Mouse (Mus musculus): ENCODE measurements around the gene Jund. TPM values are rescaled to one million over a fixed set of nuclear protein-coding genes. Genes with fewer than 3 reads are reported as not detected.

Jund gene
- polyA plus RNA-seq, 1 experiment from 2014 or later: 79.8 TPM

DNA sequence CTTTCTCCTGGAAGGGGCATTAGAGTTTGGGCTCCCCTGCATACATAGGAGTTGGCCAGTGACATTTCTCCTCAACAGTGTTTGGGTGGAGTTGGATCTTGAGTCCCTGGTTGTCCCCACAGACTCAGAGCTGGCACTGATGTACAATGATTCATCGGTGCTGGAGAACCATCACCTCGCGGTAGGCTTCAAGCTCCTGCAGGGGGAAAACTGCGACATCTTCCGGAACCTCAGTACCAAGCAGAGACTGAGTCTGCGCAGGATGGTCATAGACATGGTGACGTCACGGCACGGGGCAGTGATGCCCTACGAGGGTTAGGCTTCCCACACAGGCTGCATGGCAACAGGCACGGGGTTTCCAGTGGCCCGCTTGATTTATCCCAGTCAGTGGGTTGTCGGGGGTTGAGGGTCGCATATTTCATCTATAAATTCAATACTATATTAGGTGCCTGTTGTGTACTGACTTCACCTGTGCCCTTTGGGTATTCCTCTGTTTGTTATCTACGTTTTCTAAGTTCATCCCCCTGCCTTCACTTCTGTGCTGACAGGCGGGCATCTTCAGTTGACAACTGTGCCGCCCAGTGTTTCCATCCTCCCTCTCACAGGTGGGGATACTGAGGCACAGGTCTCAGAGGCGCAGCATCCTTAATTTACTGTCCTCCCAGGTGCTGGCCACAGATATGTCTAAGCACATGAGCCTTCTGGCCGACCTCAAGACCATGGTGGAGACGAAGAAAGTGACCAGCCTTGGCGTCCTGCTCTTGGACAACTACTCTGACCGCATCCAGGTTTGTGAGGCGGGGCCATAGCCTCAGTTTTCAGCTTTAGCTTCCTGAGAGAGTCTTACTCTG is 49.7 kb downstream of the Jund start:
- H3K9ac ChIP-seq: no peak overlapping the region
- H3K27ac ChIP-seq: no peak overlapping the region
- ATAC-seq (replicated peaks; ENCODE audit: insufficient number of reproducible peaks, insufficient read depth, low FRiP score, low read depth): no peak
- no peaks in the 10 kb centered on the region for H3K36me3 ChIP-seq
- no peak overlapping the region for H3K4me2 ChIP-seq
- H3K27me3 ChIP-seq: peaks cover 72% of the 10 kb centered on the region
- H3K9me3 ChIP-seq (replicated peaks): no peaks in the 10 kb centered on the region
- H3K4me3 ChIP-seq: no peak overlapping the region
- H3K4me1 ChIP-seq (replicated peaks): peaks cover 24% of the 10 kb centered on the region
- 79% methylated on average over 23 of the region's 23 CpGs for WGBS

DNA sequence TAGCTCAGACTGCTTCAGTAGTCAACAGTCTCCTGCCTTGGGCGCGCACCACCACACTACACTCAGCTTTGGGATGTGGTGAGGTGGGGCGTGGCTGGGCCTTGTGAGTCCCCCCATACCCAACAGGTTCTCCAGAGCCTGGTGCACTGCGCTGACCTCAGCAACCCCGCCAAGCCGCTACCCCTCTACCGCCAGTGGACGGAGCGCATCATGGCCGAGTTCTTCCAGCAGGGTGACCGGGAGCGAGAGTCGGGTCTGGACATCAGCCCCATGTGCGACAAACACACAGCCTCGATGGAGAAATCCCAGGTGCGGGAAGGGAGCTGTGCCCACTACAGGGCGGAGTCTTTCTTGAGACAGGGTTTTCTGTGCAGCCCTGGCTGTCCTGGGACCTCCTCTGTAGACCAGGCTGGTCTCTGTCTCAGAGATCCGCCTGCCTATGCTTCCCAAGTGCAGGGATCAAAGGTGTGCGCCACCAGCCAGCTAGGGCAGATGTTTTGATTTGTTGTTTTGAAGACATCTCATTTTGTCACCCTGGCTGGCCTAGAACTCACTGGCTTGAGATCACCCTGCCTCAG is 50.4 kb downstream of the Jund start:
- no peaks in the 10 kb centered on the region for H3K9me3 ChIP-seq (replicated peaks)
- peaks cover 64% of the 10 kb centered on the region for H3K27me3 ChIP-seq
- no peak for ATAC-seq (replicated peaks; ENCODE audit: insufficient number of reproducible peaks, insufficient read depth, low FRiP score, low read depth)
- H3K27ac ChIP-seq: no peak overlapping the region
- no peak overlapping the region for H3K4me2 ChIP-seq
- H3K9ac ChIP-seq: no peak overlapping the region
- no peak overlapping the region for H3K4me3 ChIP-seq
- 75% methylated on average over 19 of the region's 19 CpGs for WGBS
- H3K36me3 ChIP-seq: no peaks in the 10 kb centered on the region
- peaks cover 24% of the 10 kb centered on the region for H3K4me1 ChIP-seq (replicated peaks)

Other genes starting within 250 kb of the Jund start
- gene Klhl26, start 222.0 kb upstream of the Jund start, polyA plus RNA-seq (2015; fragmentation: Nextera tagmentation; extraction: Ambion mirVana): 8.7 and 12.7 TPM in 2 replicates
- gene Tmem59l, start 211.6 kb upstream of the Jund start, polyA plus RNA-seq (2015; fragmentation: Nextera tagmentation; extraction: Ambion mirVana): 0.24 and 0.96 TPM in 2 replicates
- gene Crlf1, start 205.8 kb upstream of the Jund start, polyA plus RNA-seq (2015; fragmentation: Nextera tagmentation; extraction: Ambion mirVana): 3.8 and 11.1 TPM in 2 replicates
- gene Rex1bd, start 192.2 kb upstream of the Jund start, polyA plus RNA-seq (2015; fragmentation: Nextera tagmentation; extraction: Ambion mirVana): 116 and 117 TPM in 2 replicates
- gene Uba52, start 188.1 kb upstream of the Jund start, polyA plus RNA-seq (2015; fragmentation: Nextera tagmentation; extraction: Ambion mirVana): 684 and 768 TPM in 2 replicates
- gene Fkbp8, start 171.2 kb upstream of the Jund start, polyA plus RNA-seq (2015; fragmentation: Nextera tagmentation; extraction: Ambion mirVana): 203 and 274 TPM in 2 replicates
- gene Kxd1, start 171.0 kb upstream of the Jund start, polyA plus RNA-seq (2015; fragmentation: Nextera tagmentation; extraction: Ambion mirVana): 64.5 and 68.8 TPM in 2 replicates
- 10.8 and 15.0 TPM in 2 replicates for gene Ell, start 159.5 kb upstream of the Jund start, polyA plus RNA-seq (2015; fragmentation: Nextera tagmentation; extraction: Ambion mirVana)
- 92.9 and 121 TPM in 2 replicates for gene Isyna1, start 104.6 kb upstream of the Jund start, polyA plus RNA-seq (2015; fragmentation: Nextera tagmentation; extraction: Ambion mirVana)
- 62.1 and 82.6 TPM in 2 replicates for gene Ssbp4, start 90.1 kb upstream of the Jund start, polyA plus RNA-seq (2015; fragmentation: Nextera tagmentation; extraction: Ambion mirVana)
- 1.4 and 3.4 TPM in 2 replicates for gene Lrrc25, start 82.8 kb upstream of the Jund start, polyA plus RNA-seq (2015; fragmentation: Nextera tagmentation; extraction: Ambion mirVana)
- gene Gdf15, start 66.5 kb upstream of the Jund start, polyA plus RNA-seq (2015; fragmentation: Nextera tagmentation; extraction: Ambion mirVana): 0.89 and 1.3 TPM in 2 replicates
- 32.2 and 36.3 TPM in 2 replicates for gene Pgpep1, start 38.6 kb upstream of the Jund start, polyA plus RNA-seq (2015; fragmentation: Nextera tagmentation; extraction: Ambion mirVana)
- gene Lsm4, start 25.7 kb upstream of the Jund start, polyA plus RNA-seq (2015; fragmentation: Nextera tagmentation; extraction: Ambion mirVana): 256 and 281 TPM in 2 replicates
- gene Iqcn, start 4.5 kb downstream of the Jund start, polyA plus RNA-seq (2015; fragmentation: Nextera tagmentation; extraction: Ambion mirVana): 0.04 TPM in 2 replicates
- not detected in 2 replicates for gene Gm3336, start 19.6 kb downstream of the Jund start, polyA plus RNA-seq (2015; fragmentation: Nextera tagmentation; extraction: Ambion mirVana)
- gene Pde4c, start 24.8 kb downstream of the Jund start, polyA plus RNA-seq (2015; fragmentation: Nextera tagmentation; extraction: Ambion mirVana): 0.19 and 0.32 TPM in 2 replicates
- 21.0 and 25.5 TPM in 2 replicates for gene Rab3a, start 55.7 kb downstream of the Jund start, polyA plus RNA-seq (2015; fragmentation: Nextera tagmentation; extraction: Ambion mirVana)
- gene Mpv17l2, start 62.0 kb downstream of the Jund start, polyA plus RNA-seq (2015; fragmentation: Nextera tagmentation; extraction: Ambion mirVana): 43.0 and 45.2 TPM in 2 replicates
- gene Pik3r2, start 77.8 kb downstream of the Jund start, polyA plus RNA-seq (2015; fragmentation: Nextera tagmentation; extraction: Ambion mirVana): 28.0 and 45.8 TPM in 2 replicates
- 5.0 and 11.1 TPM in 2 replicates for gene Mast3, start 106.1 kb downstream of the Jund start, polyA plus RNA-seq (2015; fragmentation: Nextera tagmentation; extraction: Ambion mirVana)
- 0.15 and 0.53 TPM in 2 replicates for gene Il12rb1, start 109.5 kb downstream of the Jund start, polyA plus RNA-seq (2015; fragmentation: Nextera tagmentation; extraction: Ambion mirVana)
- gene Arrdc2, start 140.8 kb downstream of the Jund start, polyA plus RNA-seq (2015; fragmentation: Nextera tagmentation; extraction: Ambion mirVana): 2.8 and 4.0 TPM in 2 replicates
- gene Kcnn1, start 164.3 kb downstream of the Jund start, polyA plus RNA-seq (2015; fragmentation: Nextera tagmentation; extraction: Ambion mirVana): 2.8 and 3.8 TPM in 2 replicates
- gene Ccdc124, start 175.0 kb downstream of the Jund start, polyA plus RNA-seq (2015; fragmentation: Nextera tagmentation; extraction: Ambion mirVana): 79.7 and 84.1 TPM in 2 replicates
- gene Slc5a5, start 193.8 kb downstream of the Jund start, polyA plus RNA-seq (2015; fragmentation: Nextera tagmentation; extraction: Ambion mirVana): 0.09 and 0.36 TPM in 2 replicates
- 2,542 and 2,612 TPM in 2 replicates for gene Rpl18a, start 198.5 kb downstream of the Jund start, polyA plus RNA-seq (2015; fragmentation: Nextera tagmentation; extraction: Ambion mirVana)
- gene Map1s, start 207.0 kb downstream of the Jund start, polyA plus RNA-seq (2015; fragmentation: Nextera tagmentation; extraction: Ambion mirVana): 30.3 and 41.6 TPM in 2 replicates